Mouse (Mus musculus): ENCODE measurements around the gene Meiob.
A peak's percentile ranks its signal among the peaks of the same experiment; 100 is the strongest.

Meiob gene

GRCm38 (mm10) chr17:24821351-24822280, 17.5 kb downstream of the Meiob start:
- no peak for DNase-seq

- DNase-seq, result no peak
Observed at GRCm38 (mm10) chr17:24839842-24840241, 35.8 kb downstream of the Meiob start, which contains the start of gene Hagh. Hagh (plus strand) TSS chr17:24840143.

GRCm38 (mm10) chr17:24840341-24840740, 36.3 kb downstream of the Meiob start:
- no peak for DNase-seq

- no peak for DNase-seq
Observed at GRCm38 (mm10) chr17:24841133-24841532, 37.0 kb downstream of the Meiob start.

- no peak for DNase-seq
Observed at GRCm38 (mm10) chr17:24842631-24843030, 38.5 kb downstream of the Meiob start.

- no peak for DNase-seq
Observed at GRCm38 (mm10) chr17:24844525-24844924, 40.4 kb downstream of the Meiob start.

- DNase-seq, result no peak
Observed at GRCm38 (mm10) chr17:24847386-24847785, 43.3 kb downstream of the Meiob start.

GRCm38 (mm10) chr17:24848600-24849031, 44.5 kb downstream of the Meiob start:
- DNase-seq, result no peak

- no peak for DNase-seq
Observed at GRCm38 (mm10) chr17:24849733-24850064, 45.6 kb downstream of the Meiob start.

- DNase-seq, result peak; percentile 96
Observed at GRCm38 (mm10) chr17:24850065-24850772, 46.1 kb downstream of the Meiob start, which contains the start of gene Fahd1. Fahd1 (minus strand) TSS chr17:24850364.

GRCm38 (mm10) chr17:24850773-24851127, 46.7 kb downstream of the Meiob start:
- DNase-seq, result no peak

- DNase-seq, result no peak
Observed at GRCm38 (mm10) chr17:24851381-24852125, 47.5 kb downstream of the Meiob start.

GRCm38 (mm10) chr17:24855838-24856464, 51.9 kb downstream of the Meiob start:
- no peak for DNase-seq

GRCm38 (mm10) chr17:24856589-24856988, 52.5 kb downstream of the Meiob start:
- DNase-seq, result no peak

GRCm38 (mm10) chr17:24857831-24858470, 53.9 kb downstream of the Meiob start:
- no peak for DNase-seq

- DNase-seq, result no peak
Observed at GRCm38 (mm10) chr17:24858967-24859366, 54.9 kb downstream of the Meiob start.

- no peak for DNase-seq
Observed at GRCm38 (mm10) chr17:24860076-24860475, 56.0 kb downstream of the Meiob start.

GRCm38 (mm10) chr17:24861785-24862184, 57.7 kb downstream of the Meiob start:
- DNase-seq, result no peak

- DNase-seq, result no peak
Observed at GRCm38 (mm10) chr17:24865776-24866175, 61.7 kb downstream of the Meiob start, which contains the start of gene Igfals. Igfals (plus strand) TSS chr17:24865997.

GRCm38 (mm10) chr17:24867914-24868313, 63.8 kb downstream of the Meiob start:
- DNase-seq, result peak; percentile 24

- DNase-seq, result no peak
Observed at GRCm38 (mm10) chr17:24873695-24874404, 69.8 kb downstream of the Meiob start.

- DNase-seq, result no peak
Observed at GRCm38 (mm10) chr17:24874405-24874745, 70.3 kb downstream of the Meiob start.

All from right cerebral cortex, postnatal 25 days (tissue).